Mouse (Mus musculus): ENCODE results near the gene Prkx. TPM values are rescaled to one million over a fixed set of nuclear protein-coding genes. Genes with fewer than 3 reads are reported as not detected.

Gene Prkx
- 10 to 100 TPM; 11.4 to 12.8 TPM for total RNA-seq (2021)

DNA sequence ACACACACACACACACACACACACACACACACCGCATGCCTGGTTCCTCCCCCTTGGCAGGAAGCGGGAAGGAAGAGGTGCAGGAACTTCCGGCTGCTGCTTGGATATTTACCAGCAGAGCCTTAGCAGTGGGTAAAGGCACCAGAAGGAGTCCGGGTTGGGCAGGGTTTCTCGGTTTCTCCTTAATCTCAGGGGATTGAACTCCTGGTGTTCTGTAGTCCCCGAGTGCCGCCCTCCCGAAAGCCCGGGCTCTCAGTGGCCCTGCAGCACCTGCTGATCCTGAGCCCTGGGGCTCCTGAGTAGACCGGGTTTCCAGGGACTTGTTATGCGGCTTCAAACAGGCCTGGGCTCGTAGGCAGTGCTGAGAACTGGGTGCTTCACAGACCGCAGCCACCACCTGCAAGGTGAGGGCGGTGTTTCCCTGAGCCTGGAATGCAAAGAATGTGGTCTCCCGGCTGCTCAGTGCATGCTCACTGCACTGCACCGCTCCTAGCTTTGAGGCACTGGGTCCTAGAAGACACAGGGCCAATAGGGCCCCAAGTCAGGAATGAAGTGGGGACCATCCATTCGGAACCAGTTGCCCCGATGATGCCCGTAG, at the start of gene Prkx:
Prkx (minus strand) TSS at position 41 of the 598 bp plus-strand sequence.
- DNase-seq (ENCODE audit: extremely low spot score in 1 of 2, low spot score in 1 of 2) = peak in 1 of 2 experiments; percentile 36

DNA sequence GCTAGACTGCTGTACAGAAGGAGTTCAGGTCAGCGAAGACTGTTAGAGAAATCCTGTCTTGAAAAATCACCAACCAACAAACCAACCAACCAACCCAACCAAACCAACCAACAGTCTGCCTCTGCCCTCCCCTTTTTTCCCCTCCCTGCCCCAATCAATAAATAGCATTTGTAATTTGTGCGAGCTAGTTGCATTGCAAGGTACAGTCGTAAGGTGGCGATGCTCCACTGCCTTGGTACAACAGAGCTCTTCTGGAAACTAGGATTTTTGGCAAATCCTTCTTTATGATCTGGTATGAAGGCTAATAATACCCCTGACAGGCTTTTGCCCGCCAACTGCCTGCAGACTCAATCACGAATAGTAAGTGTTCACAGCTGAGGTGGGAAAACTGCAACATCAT, 16.0 kb upstream of the Prkx start:
- no peak for DNase-seq (ENCODE audit: extremely low spot score in 1 of 2, low spot score in 1 of 2)

DNA sequence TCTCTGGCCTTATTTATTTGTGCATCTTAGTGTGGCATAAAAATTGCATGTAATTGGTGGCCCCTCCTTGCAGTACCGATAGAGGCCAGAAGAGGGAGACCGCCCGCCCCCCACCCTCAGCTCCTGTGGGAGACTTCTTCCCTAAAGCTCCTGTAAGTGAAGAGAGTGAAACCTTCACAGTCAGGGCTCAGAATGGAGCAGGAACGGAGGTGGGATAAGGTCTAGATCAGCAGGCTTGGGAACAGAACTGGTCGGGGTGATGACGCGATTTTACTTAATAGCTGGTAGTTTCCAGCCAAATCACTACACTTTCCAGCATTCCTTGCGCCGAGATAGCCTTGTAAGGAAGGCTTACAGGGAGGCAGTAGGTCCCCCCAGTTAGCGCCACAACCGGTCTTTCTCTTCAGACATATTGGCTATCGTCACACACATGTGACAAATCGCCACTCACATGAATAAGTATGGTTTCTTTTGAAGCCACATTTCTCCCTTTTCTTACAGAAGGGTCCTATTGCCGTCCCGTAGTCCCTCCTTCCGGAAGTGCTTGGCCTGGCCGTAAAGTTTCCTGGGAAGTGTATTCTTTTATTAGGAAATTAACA, 14.6 kb upstream of the Prkx start:
- peak; percentile 50 to 55 for DNase-seq (ENCODE audit: extremely low spot score in 1 of 2, low spot score in 1 of 2)

DNA sequence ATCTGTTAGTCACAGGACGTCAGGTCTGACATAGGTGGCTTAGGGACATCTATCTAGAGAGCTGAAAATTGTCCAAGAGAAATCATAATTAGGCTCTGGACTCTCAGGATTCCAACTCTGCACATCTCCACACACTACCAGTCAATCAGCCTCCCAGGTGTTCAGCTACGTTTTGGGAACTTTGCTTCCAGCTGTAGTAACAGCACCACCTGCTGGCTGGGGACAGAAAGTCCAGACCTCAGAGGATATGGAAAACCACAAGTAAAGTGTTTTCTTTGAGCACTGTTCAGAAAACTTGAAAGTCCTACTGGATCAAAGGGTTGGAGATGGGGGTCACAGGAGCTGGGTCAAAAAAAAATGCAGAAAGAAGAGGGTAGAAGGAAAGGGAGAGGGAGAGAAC, 12.5 kb upstream of the Prkx start:
- peak in 1 of 2 experiments; percentile 60 for DNase-seq (ENCODE audit: extremely low spot score in 1 of 2, low spot score in 1 of 2)

DNA sequence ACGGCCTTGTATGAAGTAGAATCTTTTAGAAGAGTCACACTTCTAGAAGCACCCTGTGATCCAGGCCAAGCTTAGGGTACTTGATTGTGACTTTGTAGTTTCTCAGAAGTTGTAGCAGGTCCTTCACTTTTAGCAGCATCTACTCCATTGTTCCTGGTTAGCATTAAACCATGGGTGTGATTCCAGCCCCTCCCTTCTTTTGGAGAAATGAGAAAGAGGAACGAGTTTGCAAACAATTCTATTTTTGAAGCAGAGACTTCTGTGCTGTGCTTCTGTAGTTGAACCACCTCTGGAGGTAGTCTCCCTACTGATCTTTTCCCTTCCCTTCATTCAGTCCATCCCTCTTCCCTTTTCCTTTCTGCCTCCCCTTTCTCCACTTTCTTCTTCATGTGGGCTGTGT, 6.2 kb upstream of the Prkx start:
- no peak for DNase-seq (ENCODE audit: extremely low spot score in 1 of 2, low spot score in 1 of 2)

DNA sequence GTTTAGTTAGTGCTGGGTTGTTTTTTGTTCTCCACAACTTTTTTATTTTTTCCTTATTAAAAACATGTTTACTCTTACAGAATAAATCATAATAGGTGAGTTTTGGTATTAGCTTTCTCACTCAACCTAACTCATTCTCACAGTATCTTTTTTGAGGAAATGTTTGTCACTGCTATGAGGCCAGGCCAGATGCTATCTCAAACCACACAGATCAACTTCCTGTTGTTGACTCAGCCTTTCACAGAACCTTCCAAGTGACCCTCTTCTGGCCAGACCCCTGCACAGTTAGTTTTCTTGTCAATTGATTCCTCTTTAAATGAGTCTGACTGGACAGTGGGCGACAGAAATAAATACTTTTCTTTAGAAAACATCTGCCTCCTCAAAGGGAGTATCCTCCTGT, 5.5 kb upstream of the Prkx start:
- DNase-seq (ENCODE audit: extremely low spot score in 1 of 2, low spot score in 1 of 2) = no peak

DNA sequence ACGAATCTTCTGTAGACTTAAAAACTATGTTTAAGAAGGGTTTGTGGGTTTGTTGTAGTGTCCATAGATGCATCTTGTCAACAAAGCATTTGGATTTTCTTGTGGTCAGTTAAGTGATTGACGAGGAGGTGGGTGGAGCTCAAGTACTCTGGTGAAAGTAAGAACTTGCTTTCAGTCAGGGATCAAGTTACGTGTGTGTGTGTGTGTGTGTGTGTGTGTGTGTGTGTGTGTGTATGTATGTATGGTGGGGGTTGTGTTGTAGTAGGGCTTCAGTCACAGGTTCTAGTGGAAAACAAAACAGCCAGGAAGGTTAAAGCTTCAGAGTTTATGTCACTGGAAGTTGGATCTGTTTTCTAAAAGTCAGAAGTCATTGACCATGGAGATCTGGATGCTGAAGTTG, 3.5 kb upstream of the Prkx start:
- no peak for DNase-seq (ENCODE audit: extremely low spot score in 1 of 2, low spot score in 1 of 2)

DNA sequence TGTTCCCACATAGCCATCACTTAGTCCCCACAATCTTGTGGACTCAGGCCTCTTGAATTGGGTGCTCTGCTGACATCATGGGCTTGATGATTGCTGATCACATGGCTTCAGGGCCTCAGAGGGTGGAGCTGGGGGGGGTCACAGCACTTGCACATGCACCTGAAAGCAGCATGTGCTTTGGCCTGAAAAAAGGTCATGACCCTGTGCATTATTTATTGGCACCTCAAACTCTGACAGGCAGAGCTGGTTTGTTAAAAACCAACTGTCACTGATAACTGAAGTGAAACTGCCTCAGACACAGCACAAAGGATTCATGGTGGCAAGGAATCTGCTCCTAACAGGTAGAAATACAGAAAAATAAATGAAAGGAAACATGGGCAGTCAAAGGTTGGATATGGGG, 1.7 kb upstream of the Prkx start:
- DNase-seq (ENCODE audit: extremely low spot score in 1 of 2, low spot score in 1 of 2) = no peak

DNA sequence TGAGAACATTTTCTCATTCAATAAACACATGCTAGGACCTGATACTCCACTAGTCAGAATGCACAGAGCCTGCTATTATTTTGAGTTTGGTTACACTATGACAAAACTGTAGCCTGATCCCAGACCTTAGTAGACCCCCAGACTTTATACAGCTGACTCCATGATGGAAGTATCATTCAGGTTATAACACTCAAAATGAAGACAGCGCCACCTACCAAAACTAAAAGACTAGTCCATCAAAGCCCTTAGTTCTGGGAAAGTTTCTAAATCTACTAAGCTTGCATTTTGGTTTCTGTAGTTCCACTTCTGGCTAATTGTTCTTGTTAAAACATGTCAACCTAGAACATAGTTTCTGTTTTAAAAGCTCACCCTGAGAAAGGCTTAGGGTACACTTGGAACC, 838 bp upstream of the Prkx start:
- DNase-seq (ENCODE audit: extremely low spot score in 1 of 2, low spot score in 1 of 2) = no peak

DNA sequence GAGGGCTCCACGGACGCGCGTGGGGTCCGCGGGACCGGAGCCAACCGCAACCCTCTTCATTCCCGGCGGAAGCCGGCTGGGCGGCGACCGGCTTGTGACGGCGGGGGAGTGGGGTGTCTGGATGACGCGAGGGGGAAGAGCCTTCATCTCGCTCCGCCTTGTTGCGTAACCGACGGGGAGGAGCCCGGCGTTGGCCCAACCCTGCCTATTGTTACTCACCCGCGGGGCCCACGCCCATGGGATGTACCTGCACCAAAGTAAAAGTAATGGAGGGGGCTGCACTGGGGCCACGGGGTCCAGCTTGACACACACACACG, 262 bp downstream of the Prkx start:
- DNase-seq (ENCODE audit: extremely low spot score in 1 of 2, low spot score in 1 of 2) = peak; percentile 65 to 67

DNA sequence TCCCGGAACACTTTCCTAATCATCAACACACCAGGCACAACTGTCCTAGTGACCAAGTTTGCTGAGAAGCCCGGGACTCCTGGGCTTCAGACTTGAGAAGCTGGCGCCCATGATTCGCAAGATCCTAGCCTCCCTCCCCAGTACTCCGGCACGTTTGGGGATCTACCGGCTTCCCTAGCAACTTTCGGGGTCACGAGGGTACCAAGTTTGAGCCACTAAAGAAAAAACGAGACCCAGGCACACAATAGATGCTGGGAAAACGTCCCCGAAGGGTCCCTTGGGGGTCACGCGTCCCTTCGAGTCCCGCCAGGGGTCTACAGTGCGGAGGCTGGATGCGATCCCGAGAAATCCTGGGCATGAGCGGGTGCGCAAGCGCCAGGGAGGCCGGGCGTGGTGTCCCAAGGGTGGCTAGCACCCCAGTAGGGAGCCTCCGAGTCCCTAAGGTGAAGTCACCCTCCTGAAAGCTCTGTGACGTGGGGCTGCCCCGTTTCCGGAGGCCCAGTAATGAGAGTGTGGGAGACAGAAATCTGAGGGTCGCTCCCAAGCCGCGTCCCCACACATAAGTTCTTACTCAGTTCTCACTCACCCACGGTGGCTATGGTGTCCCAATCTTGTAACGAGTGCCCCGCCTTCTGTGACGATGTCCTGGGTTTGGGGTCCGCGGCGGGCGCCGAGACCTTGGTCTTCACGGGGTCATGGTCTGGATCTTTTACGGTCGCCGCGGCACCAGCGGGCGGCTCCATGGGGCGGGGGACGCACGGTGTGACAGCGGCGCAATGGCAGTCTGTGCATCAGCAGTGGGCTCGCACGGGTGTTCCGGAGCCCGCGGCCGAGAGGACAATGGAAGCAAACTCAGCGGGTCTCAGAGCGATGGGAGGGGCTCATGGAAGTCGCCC, 868 bp downstream of the Prkx start:
- peak in 1 of 2 experiments; percentile 17 for DNase-seq (ENCODE audit: extremely low spot score in 1 of 2, low spot score in 1 of 2)

DNA sequence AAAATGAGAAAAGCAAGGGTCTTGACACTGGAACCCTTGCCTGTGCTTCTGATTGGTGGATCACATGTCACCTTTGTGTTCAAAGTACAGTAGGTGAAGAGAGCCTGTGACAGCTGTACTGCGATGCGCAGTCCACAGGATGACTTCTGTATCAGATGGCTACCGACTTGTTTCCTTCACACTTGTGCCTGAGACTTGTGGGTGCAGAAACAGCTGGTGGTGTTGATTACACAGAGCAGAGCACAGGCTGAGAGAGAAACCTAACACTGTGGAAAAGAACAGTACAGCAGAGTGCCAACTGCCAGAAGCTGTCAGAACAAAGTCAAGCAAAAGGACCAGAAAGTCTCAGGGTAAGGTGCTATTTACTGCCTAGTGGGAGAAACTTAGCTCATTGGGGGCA, 7.4 kb downstream of the Prkx start:
- no peak for DNase-seq (ENCODE audit: extremely low spot score in 1 of 2, low spot score in 1 of 2)

DNA sequence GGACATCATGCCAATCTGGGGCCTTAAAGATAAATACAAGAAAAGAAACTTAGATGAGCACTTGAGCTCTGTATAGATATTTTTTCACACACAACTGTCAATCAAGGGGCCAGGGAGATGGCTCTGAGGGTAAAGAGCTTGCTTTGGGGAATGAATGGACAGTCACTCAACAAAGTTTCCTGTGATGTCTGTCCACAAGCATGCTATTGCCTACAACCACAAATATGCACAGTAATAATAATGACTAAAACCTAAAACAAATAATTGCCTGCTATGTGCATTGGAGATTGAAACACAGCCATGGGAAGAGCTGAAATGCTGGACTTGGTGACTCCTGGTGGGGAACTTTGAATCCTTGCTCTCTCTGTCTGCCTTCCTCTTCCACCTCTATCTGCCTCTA, 9.7 kb downstream of the Prkx start:
- DNase-seq (ENCODE audit: extremely low spot score in 1 of 2, low spot score in 1 of 2) = no peak

DNA sequence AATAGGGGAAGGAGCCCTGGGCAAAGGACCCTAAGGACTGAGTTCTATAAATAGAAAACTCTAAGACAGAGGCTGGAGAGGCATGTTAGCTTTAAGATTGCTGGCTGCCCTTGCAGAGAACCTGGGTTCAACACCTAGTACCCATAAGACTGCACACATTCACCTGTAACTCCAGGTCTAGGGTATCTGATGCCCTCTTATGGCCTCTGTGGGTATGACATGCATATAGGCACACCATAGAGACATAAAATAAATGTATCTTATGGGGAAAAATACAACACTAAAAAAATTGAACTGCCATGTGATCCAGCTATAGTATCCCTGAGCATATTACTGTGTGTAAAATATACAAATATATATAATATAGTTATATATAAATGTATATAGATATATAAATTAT, 18.3 kb downstream of the Prkx start:
- DNase-seq (ENCODE audit: extremely low spot score in 1 of 2, low spot score in 1 of 2) = no peak

DNA sequence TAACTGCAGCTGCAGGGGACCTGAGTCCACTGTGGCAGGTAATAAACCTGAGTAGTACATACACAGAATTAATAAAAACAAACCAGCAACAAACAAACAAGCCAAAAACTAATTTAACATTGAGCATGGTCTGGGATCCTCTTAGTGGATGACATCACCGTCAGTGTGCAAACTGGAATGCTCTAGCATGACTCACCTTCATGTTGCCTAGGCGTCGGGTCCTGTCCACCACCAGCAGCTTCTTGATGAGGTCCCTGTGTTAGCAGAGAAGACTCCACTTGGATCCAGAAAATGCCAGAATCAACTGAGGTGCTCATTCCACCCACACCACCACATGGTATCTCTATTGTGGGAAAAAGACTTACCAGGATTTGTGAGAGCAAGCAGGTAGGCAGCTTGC, 30.9 kb downstream of the Prkx start:
- DNase-seq (ENCODE audit: extremely low spot score in 1 of 2, low spot score in 1 of 2) = no peak

DNA sequence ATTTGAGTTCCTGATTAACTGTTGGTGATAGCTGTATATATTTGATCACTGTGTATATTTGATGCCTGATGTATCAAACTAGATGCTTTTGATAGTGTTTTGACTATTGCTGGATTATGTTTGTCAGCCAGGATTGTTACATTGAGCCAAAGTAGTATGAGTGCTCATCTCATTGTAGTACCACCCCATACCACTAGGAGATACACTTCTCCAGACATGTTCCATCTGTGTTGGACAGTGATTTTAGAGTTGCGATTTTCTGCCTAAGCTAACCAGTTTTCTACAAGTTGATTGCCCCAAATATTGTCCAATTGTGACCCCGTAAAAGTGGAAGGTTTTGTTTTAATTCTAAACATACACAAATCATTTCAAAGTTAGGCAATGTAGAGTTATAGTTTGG, 51.8 kb downstream of the Prkx start:
- no peak for DNase-seq (ENCODE audit: extremely low spot score in 1 of 2, low spot score in 1 of 2)

DNA sequence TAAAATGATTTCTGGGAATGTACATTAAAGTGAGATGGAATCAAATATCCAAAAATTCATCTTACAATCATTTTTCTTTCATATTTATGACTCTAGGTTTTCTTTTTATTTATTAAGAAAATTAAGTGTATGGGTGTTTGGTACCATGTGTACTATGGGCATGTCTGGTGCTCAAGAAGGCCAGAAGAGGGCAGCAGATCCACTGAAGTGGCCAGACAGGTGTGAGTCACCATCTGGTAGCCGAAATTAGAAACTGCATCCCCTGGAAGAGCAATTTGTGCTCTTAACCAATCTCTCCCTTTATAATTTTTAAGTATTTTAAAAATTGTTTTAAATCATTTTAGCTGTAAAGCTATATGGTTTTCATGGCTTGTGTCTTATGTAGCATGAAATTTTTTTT, 54.7 kb downstream of the Prkx start:
- no peak for DNase-seq (ENCODE audit: extremely low spot score in 1 of 2, low spot score in 1 of 2)

DNA sequence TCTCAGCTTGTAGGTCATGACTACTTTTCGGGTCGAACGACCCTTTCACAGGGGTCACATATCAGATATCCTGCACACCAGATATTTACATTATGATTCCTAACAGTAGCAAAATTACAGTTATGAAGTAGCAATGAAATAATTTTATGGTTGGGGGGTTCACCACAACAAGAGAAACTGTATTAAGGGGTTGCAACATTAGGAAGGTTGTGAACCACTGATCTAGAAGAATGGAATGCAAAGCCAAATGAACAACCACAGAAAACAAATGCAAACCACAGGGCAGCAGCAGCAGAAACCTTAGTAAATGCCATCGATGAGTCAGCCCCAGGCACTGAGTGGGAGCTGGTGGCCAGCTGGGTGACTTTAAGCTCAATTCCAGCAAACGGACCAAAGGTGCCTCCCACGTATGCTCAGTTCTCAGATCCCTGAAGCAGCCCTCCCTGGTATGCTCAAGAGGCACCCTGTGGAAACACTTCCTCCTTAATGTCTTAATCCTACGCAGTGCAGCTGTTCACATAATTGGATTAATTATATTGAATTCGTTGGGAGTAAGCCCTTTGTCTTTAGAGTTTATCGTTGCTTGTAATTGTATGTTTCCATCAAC, 62.0 kb downstream of the Prkx start:
- no peak for DNase-seq (ENCODE audit: extremely low spot score in 1 of 2, low spot score in 1 of 2)

DNA sequence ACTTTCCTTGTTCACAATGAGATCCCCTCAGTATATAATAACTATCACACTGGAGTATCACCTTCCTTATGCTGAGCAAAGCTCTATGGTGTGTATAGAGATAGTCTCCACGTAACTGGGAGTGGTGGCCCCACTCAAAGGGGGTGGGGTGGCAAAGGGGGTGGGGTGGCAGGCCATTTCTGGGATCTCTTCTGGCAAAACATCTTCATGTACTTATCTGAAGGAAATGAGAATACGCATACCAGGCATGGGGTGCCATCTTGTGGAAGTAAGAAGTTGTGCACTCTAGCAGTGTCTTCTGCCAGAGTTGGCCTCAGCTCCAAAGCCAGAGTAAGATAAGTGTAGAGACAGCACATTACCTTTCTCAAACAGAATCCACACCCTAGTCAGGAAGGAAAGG, 75.8 kb downstream of the Prkx start:
- DNase-seq (ENCODE audit: extremely low spot score in 1 of 2, low spot score in 1 of 2) = peak in 1 of 2 experiments; percentile 8

Data from layer of hippocampus, postnatal 25 days (tissue).